Mouse (Mus musculus): ENCODE measurements around the gene Cdhr2.

The Cdhr2 gene

DNA sequence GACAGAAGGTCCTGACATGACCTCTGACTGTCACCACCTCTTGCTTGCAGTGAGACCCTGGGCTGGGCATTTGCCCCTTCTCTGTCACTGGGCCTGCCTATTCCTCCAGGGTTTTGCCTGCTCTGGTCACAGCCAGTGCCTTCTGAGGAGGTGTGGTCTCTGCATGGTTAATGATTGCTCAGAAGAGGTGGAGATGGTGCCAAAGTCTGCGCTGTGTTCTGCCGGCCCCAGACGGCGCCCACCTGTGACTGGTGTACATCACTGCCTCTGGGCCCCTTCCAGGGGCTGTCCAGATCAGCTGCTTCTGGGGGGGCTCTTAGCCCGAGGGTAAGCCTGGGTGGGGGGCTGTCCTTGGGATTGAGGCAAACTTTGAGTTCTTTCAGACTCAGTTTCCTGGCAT lies at the start of gene Cdhr2:
Gene Cdhr2, plus strand, starts transcription at position 219 of the 400 bp plus-strand sequence.
- peak; percentile 86 for DNase-seq (ENCODE audit: low spot score)

- peak; percentile 32 for DNase-seq (ENCODE audit: low spot score)
These were observed 40.4 kb upstream of the Cdhr2 start for GRCm38 (mm10) chr13:54660877-54661276.

- DNase-seq (ENCODE audit: low spot score), result peak; percentile 39
These were observed 39.9 kb upstream of the Cdhr2 start for GRCm38 (mm10) chr13:54661358-54661757.

DNA sequence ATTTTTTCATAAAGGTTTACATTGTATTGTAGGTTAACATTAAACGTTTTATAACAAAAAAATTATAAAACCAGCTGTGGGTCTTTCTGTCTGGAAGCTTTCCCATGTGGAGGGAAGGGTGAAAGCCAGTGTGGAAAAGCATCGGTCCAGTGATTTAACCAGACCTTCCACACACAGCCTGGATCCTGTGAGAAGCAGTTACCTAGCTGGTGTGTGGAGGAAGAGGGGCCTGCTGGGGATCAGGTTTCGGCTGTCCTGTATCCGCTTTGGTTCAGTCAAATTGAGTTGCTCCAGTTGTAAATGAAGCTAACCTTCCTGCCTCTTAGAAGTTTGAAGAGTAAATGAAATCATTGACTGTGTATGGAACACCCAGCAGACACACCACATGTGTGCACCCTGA lies 37.3 kb upstream of the Cdhr2 start:
- DNase-seq (ENCODE audit: low spot score), result no peak

- no peak for DNase-seq (ENCODE audit: low spot score)
These were observed 36.8 kb upstream of the Cdhr2 start for GRCm38 (mm10) chr13:54664509-54664908.

GRCm38 (mm10) chr13:54665062-54665461 lies 36.2 kb upstream of the Cdhr2 start:
- DNase-seq (ENCODE audit: low spot score), result no peak

- DNase-seq (ENCODE audit: low spot score), result no peak
These were observed 30.8 kb upstream of the Cdhr2 start for GRCm38 (mm10) chr13:54670491-54670890.

DNA sequence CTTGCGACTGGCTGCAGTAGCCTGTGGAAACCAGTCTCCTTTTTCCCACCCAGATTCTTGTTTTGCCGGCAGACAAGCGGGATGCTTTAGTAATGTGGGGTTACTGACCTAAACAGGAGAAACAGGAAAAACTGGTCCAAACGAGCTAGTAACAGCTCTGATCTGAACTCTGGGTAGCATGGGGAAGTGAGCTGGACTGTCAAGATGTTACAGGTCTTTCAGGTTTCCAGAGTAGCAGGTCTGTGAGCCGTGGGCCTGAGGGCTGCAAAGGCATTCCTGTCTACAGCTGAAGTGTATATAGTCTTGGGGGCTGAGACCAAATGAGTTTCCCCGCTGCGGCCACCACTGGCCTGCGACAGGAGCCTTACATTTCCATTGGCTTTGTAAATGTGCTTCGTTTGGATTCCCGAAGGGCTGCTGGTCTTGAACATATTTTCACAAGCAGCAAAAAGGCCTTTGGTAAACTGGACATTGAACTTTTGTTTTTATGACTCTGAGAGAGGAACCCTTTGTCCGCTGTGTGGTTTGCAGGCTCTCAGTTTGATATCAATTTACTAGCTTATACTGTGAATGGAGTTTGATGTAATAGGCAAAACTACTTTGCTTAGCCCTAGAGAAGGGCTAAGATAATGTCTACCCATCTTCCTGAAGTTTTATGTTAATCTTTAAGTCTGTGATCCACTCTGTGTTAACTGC lies 25.2 kb upstream of the Cdhr2 start:
- DNase-seq (ENCODE audit: low spot score), result peak; percentile 50

GRCm38 (mm10) chr13:54678263-54678662 lies 23.0 kb upstream of the Cdhr2 start:
- no peak for DNase-seq (ENCODE audit: low spot score)

- no peak for DNase-seq (ENCODE audit: low spot score)
These were observed 20.9 kb upstream of the Cdhr2 start for GRCm38 (mm10) chr13:54680184-54680853.

DNA sequence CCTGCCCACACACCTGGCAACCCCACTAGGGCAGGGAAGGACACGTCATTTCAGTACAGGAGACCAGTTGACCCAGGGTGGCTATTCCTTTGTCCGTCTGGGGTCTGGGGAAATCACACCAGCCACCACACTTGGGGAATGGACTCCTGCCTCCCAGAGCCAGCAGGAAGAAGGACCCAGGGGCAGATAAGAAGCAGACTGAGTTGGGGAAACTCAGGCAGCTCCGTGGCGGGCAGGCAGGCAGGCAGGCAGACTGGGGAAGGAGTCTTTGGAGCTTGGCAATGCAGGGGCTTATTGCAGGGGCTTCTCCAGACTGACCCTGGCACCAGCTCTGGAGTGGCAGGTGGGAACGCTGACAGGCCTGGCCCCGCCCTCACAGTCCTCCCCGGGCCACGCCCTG lies 20.0 kb upstream of the Cdhr2 start:
- DNase-seq (ENCODE audit: low spot score), result no peak

- no peak for DNase-seq (ENCODE audit: low spot score)
These were observed 18.0 kb upstream of the Cdhr2 start for GRCm38 (mm10) chr13:54683301-54683700.

- no peak for DNase-seq (ENCODE audit: low spot score)
These were observed 16.9 kb upstream of the Cdhr2 start for GRCm38 (mm10) chr13:54684140-54684896.

GRCm38 (mm10) chr13:54685174-54685573 lies 16.1 kb upstream of the Cdhr2 start:
- DNase-seq (ENCODE audit: low spot score), result peak; percentile 41

GRCm38 (mm10) chr13:54686139-54687053 lies 14.9 kb upstream of the Cdhr2 start:
- no peak for DNase-seq (ENCODE audit: low spot score)

GRCm38 (mm10) chr13:54687096-54687495 lies 14.2 kb upstream of the Cdhr2 start:
- peak; percentile 77 for DNase-seq (ENCODE audit: low spot score)

DNA sequence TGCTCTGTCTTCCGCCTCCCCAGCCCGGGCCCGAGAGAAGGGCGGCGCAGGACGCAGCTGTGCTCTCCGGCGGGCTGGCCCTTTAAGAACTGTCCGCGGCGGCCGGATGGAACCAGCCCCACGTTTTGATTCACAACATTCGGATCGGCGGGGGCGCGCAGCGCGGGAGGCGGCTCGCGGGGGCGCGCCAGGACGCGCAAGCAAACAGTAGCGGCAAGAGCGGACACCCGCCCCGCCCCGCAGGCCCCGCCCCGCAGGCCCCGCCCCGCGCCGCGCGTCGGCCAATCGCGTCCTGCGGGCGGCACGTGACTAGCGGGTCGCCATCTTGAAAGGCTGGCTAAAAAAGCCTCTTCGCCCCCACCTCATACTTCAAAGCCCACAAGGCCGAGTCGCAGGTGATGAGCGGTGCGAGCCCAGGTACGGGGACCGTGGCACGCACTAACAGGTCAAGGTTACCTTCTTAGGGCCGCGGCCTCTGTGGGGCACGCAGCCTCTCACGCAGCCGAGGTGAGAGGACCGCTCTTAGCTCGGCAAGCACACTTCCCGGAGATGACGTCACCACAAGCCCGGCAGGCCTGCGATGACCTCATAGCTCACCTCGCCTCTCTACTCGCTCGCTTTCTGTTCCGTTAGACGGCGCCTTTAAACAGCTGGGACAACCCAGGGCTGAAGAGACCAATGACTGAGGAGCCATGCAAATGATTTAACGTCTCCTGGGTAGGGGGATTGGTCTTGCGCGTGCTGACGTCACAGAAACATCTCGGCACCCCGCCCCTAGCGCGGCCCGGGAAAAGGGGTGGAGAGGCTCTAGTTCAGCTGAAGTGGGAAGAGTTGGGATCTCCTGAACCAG lies 13.5 kb upstream of the Cdhr2 start:
- peak; percentile 99 for DNase-seq (ENCODE audit: low spot score)

DNA sequence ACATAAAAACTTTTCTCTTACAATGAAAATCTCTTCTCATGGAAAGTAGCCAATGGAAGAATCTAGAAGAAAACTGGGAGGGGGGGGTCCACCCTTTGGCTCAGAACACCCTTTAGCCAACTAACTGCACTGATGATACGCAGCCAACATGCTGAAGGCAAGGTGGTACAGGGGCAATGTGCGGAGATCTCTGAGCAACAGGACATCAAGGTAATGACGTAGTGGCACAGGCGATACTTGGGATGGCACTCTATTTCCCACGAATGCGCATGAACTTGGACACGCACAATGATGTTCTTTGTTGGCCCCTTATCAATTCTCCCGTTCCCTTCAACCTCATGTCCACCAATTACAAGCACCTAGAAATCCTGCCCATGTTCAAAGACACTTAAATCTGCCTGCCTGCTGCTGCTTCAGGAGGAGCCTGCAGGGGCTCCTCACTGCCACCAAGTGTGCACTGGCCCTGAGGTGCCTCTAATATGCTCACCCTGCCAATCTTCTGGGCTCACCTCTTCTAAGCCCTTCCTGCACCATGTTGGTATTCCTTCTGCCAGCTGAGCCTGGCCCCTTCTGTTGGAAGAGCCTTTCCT lies 11.0 kb upstream of the Cdhr2 start:
- no peak for DNase-seq (ENCODE audit: low spot score)

DNA sequence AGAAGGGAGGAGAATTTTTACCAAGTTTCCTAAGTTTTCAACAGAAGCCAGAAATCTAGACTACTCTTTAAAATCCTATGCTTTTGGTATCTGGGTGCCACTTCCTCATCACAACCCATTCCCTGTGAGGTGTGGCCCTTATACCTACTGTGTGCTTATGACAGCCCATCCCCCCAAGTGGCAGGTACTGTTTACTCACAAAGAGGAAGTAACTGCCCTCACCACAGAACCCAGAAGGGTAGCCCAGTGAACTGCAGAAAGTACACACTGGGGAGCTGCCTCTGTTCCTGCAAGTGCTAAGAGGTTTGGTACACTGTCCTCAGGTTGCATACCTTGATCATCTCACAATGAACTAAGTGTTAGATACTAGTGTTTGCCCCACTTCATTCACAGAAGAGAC lies 9.5 kb upstream of the Cdhr2 start:
- no peak for DNase-seq (ENCODE audit: low spot score)

- no peak for DNase-seq (ENCODE audit: low spot score)
These were observed 8.3 kb upstream of the Cdhr2 start for GRCm38 (mm10) chr13:54692711-54693557.
